Mouse (Mus musculus): ENCODE results near the gene Rps24. TPM values are rescaled to one million over a fixed set of nuclear protein-coding genes. Genes with fewer than 3 reads are reported as not detected.
"Not testable (repeated sequence)": the region's sequence is repeated elsewhere in the genome, so short reads cannot be mapped to it uniquely, and the experiment has no call there.

Gene Rps24
- 669 and 687 TPM in 2 replicates for polyA plus RNA-seq (2015; fragmentation: Nextera tagmentation; extraction: Ambion mirVana)

DNA sequence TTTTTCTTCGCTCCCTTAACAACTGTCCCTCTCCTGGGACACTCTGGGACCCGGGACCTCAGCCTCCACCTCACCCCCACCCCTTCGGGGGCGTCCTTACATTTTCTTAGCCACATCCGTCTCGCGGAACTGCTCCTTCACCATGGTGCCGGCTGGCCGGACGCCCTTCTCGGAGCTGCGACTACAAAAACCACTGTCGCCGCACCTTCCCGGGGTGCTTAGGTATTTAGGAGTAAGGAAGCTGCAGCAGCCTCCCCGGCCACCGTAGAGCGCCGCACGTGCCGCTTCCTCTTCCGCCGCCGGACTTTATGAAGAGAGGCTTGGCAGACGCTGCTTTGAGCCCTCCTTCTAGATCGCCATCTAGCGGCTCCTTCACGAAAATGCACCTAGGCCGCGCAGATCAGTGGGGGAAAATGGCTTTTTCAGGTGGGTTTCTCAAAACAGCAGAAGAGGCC lies at the start of gene Rps24, which contains the start of gene Polr3a:
Rps24 (plus strand) TSS at position 353 of the 455 bp plus-strand sequence.
Polr3a (minus strand) TSS at position 286 of the 455 bp plus-strand sequence.
- peak within 1 kb of the TSS; percentile 79 for H3K4me2 ChIP-seq
- H3K4me3 ChIP-seq: peak within 1 kb of the TSS; percentile 83
- peaks cover 26% of the 10 kb centered on the region for H3K36me3 ChIP-seq
- peak; percentile 33 for ATAC-seq (ENCODE audit: low read depth)
- H3K9me3 ChIP-seq: no peaks in the 10 kb centered on the region
- peak within 1 kb of the TSS; percentile 88 for H3K9ac ChIP-seq
- H3K4me1 ChIP-seq (replicated peaks): peaks cover 20% of the 10 kb centered on the region
- no peaks in the 10 kb centered on the region for H3K27me3 ChIP-seq
- 0 out of 2 replicates have a peak within 1 kb of the TSS, but pooled peaks have one; percentile 50 for H3K27ac ChIP-seq (replicated peaks)
- WGBS: under 1% methylated on average over 30 of the region's 30 CpGs

DNA sequence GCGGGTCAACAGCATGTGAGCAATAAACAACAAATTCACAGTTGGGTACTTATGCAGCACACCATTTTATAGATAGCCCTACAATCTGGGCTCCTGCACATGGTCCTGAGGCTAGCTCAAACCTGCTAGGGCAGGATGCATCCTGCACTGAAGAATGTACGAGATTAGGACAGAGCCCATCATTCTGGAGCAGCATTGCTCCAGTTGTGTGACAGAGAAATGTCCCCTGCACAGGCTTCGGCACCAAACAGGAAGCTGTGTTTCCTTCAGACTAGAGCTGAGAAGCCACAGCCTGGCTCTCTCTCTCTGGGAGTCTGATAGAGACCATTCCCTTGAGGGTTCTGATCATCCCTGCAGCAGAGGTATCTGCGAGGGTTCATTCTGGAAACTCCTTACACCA lies 43.4 kb upstream of the Rps24 start:
- ATAC-seq (ENCODE audit: low read depth); H3K4me3 ChIP-seq; H3K4me2 ChIP-seq; H3K27me3 ChIP-seq; H3K27ac ChIP-seq (replicated peaks); H3K4me1 ChIP-seq (replicated peaks); H3K9me3 ChIP-seq; H3K9ac ChIP-seq: not testable (repeated sequence)
- 91% methylated on average over 4 of the region's 4 CpGs for WGBS
- peaks cover 25% of the 10 kb centered on the region for H3K36me3 ChIP-seq

DNA sequence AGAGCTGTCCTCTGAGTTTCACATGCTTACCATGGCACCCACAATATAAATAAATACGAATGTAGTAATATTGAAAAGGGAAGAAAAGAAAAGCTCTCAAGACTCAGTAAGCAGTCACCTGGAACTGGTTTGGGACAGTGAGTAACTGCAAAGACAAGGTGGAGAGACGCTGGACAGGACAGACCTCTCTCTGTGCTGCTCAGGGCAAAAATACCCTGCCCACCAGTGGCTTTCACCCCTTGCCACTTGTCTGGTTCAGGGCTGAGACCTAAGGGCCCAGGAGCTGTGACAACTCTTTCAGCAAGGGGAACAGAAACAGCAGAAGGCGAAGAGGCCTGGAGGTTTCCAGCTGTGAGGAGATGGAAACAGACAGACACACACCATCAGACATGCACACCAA lies 28.7 kb upstream of the Rps24 start:
- H3K9me3 ChIP-seq: no peaks in the 10 kb centered on the region
- peaks cover 98% of the 10 kb centered on the region for H3K36me3 ChIP-seq
- H3K27me3 ChIP-seq: no peaks in the 10 kb centered on the region
- WGBS: 91% methylated on average over 3 of the region's 3 CpGs
- H3K4me2 ChIP-seq: no peak overlapping the region
- H3K9ac ChIP-seq: no peak overlapping the region
- H3K4me1 ChIP-seq (replicated peaks): no peaks in the 10 kb centered on the region
- no peak overlapping the region for H3K27ac ChIP-seq (replicated peaks)
- no peak overlapping the region for H3K4me3 ChIP-seq
- no peak for ATAC-seq (ENCODE audit: low read depth)

DNA sequence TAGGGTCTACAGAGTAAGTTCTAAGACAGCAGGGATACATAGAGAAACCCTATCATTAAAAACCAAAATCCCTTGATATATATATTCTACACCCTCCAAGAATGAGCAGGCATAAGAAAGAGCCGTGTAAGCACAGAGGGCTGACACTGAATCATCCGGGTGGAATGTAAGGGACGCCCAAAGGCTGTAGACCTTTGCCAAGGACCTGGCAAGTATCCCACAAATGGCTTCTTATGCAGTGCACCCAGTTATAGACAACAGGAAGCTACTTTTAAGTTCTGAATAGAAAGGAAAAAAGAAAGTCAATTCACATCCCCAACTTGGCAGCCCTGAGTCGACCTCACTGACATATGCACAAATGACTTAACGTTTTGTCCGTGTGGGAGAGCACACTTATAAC lies 18.1 kb upstream of the Rps24 start:
- H3K4me2 ChIP-seq: no peak overlapping the region
- no peak overlapping the region for H3K27ac ChIP-seq (replicated peaks)
- no peaks in the 10 kb centered on the region for H3K4me1 ChIP-seq (replicated peaks)
- peaks cover 100% of the 10 kb centered on the region for H3K36me3 ChIP-seq
- no peak overlapping the region for H3K9ac ChIP-seq
- no peak for ATAC-seq (ENCODE audit: low read depth)
- H3K4me3 ChIP-seq: no peak overlapping the region
- no peaks in the 10 kb centered on the region for H3K9me3 ChIP-seq
- WGBS: 95% methylated on average over 6 of the region's 6 CpGs
- no peaks in the 10 kb centered on the region for H3K27me3 ChIP-seq

DNA sequence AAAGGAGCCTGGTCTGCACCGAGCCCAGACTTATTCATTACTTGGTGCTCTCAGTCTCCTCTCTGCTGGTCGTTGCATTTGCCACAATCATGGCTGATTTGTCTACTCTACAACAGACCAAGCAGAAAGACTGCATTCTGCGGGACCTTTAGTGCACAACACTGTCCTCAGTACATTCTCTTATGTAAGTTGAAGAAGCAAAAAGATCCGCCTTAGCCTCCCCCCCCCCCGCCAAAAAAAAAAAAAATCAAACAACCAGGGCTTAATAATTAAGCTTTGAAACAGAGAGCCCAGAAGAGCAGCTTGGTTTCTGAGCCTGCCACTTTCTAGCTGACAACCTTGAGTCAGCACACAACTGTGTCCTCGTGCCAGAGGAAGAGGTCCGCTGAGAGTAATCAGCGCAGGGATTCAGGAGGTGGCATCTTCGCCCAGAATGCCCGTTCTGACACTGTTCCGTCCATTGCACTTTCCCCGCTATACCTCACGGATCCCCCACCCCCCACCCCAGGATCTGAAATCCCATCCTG lies 621 bp upstream of the Rps24 start:
- ATAC-seq (ENCODE audit: low read depth): peak; percentile 25
- no peak overlapping the region for H3K27ac ChIP-seq (replicated peaks)
- peak overlapping the region; percentile 88 for H3K9ac ChIP-seq
- H3K9me3 ChIP-seq: no peaks in the 10 kb centered on the region
- H3K27me3 ChIP-seq: no peaks in the 10 kb centered on the region
- H3K4me2 ChIP-seq: peak overlapping the region; percentile 79
- H3K4me3 ChIP-seq: peak overlapping the region; percentile 83
- peaks cover 15% of the 10 kb centered on the region for H3K4me1 ChIP-seq (replicated peaks)
- H3K36me3 ChIP-seq: peaks cover 31% of the 10 kb centered on the region
- WGBS: 8% methylated on average over 13 of the region's 13 CpGs

DNA sequence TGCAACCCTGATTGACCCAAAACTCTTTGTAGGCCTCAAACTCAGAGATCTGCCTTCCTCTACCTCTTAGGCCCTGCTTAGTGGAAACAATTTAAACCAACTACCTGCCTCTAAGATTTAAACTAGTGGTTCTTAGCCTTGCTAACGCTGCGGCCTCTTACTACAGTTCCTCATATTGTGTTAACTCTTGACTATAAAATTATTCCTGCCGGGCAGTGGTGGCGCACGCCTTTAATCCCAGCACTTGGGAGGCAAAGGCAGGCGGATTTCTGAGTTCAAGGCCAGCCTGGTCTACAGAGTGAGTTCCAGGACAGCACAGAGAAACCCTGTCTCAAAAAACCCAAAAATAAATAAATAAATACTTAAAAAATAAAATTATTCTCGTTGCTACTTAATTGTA lies 2.8 kb downstream of the Rps24 start:
- not testable (repeated sequence) for H3K9me3 ChIP-seq; H3K4me3 ChIP-seq; H3K27me3 ChIP-seq; H3K4me2 ChIP-seq; ATAC-seq (ENCODE audit: low read depth); H3K9ac ChIP-seq; H3K27ac ChIP-seq (replicated peaks)
- Histone ChIP-seq H3K4me1 (replicated peaks) (peaks cover 50% of the 10 kb centered on the region), H3K36me3 (peaks cover 28% of the 10 kb centered on the region)
- WGBS: 91% methylated on average over 7 of the region's 7 CpGs

DNA sequence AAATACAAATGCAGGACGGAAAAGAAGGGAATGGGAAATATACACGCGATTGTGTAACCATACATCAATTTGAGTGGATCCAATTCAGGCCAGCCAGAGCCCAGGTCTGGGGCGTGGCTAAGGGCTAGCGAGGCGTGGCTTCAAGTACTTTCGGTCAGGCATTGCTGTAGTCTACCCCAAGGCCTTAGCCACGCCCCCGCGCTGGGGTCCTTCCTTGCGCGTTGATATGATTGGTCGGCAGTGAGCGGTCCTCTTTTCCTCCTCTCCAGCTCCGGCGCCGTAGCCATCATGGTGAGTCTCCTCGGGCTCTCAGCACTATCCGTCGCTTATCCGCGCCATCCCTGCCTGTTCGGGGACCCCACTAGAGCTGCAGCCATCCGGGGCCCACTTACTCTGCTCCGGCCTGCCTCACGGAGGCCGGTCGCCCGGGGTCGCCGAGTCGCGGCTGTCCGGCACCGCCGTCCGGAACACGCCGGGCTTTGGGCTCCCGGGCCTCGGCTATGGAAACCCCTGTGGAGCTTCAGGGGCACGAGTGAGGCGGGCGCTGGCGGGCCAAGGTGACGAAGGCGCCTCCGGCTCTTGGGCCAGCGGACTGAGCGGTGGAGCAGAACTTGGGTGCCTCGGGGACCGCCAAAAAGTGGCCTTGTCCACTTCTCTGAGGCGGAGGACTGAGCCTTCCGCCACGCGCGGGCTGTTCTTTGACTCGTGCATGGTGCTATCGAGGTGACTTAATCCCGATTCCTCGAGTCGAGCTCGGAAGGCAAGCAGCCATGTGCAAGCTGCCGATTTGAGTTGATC lies 3.7 kb downstream of the Rps24 start:
- H3K4me3 ChIP-seq: peak overlapping the region; percentile 89
- peak overlapping the region; percentile 79 for H3K4me2 ChIP-seq
- H3K4me1 ChIP-seq (replicated peaks): peaks cover 45% of the 10 kb centered on the region
- ATAC-seq (ENCODE audit: low read depth): peak; percentile 94
- peak overlapping the region; percentile 97 for H3K9ac ChIP-seq
- H3K27ac ChIP-seq (replicated peaks): peak overlapping the region; percentile 87
- H3K27me3 ChIP-seq: no peaks in the 10 kb centered on the region
- no peaks in the 10 kb centered on the region for H3K9me3 ChIP-seq
- WGBS: under 1% methylated on average over 64 of the region's 64 CpGs
- H3K36me3 ChIP-seq: peaks cover 37% of the 10 kb centered on the region

DNA sequence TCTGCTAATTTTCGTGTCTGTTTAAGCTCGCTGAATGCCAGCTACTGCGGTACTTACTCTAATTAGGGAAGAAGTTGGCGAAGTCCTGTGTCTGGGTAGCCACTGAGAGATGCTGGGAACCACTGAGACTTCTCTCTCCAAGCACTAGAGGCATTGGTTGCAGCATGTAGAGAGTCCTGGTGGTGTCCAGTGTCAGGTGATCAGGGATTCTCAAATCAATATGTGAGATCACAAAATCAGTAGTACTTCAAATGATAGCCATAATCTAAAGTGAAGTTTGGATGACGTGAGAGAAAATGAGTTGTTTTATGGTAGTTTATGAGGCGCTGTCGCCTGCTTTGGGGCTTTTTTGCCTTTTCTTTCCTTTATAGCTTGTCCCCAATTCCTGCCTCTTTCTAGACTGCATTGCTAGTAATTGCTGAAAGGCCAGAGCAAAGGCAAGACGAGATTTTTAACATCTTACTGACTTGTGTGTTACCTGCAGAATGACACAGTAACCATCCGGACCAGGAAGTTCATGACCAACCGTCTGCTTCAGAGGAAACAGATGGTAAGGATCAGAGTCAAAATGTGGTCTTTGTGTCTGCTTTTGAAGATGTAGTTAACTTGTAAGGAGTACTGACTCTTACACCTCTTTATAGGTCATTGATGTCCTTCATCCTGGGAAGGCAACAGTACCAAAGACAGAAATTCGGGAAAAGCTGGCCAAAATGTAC lies 4.5 kb downstream of the Rps24 start:
- H3K4me2 ChIP-seq: peak overlapping the region; percentile 79
- H3K9me3 ChIP-seq: no peaks in the 10 kb centered on the region
- H3K4me1 ChIP-seq (replicated peaks): peaks cover 37% of the 10 kb centered on the region
- H3K36me3 ChIP-seq: peaks cover 44% of the 10 kb centered on the region
- H3K27ac ChIP-seq (replicated peaks): peak overlapping the region; percentile 87
- peak; percentile 21; the same call in 1 of the 2 replicates for ATAC-seq (ENCODE audit: low read depth)
- WGBS: 5% methylated on average over 11 of the region's 11 CpGs
- H3K27me3 ChIP-seq: no peaks in the 10 kb centered on the region
- peak overlapping the region; percentile 89 for H3K4me3 ChIP-seq
- H3K9ac ChIP-seq: peak overlapping the region; percentile 97

DNA sequence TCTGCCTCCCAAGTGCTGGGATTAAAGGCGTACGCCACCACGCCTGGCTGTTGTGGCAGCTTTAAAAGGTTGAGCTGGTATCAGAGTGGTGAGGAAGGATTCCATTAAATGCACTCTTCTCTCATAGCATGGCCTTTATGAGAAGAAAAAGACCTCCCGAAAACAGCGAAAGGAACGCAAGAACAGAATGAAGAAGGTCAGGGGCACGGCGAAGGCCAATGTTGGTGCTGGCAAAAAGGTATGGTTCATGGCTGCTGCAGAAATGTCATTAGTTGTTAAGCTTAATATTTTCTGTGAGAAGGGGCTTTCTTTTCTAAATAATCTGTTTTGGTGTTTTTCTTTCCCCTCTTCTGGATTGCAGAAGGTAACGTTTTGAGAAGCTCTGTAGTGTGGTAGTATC lies 6.3 kb downstream of the Rps24 start:
- H3K4me2 ChIP-seq: peak overlapping the region; percentile 79; the same call in 1 of the 2 replicates
- H3K9ac ChIP-seq: peak overlapping the region; percentile 49
- H3K4me3 ChIP-seq: no peak overlapping the region
- no peak for ATAC-seq (ENCODE audit: low read depth)
- H3K36me3 ChIP-seq: peaks cover 63% of the 10 kb centered on the region
- 88% methylated on average over 9 of the region's 9 CpGs for WGBS
- peaks cover 37% of the 10 kb centered on the region for H3K4me1 ChIP-seq (replicated peaks)
- no peaks in the 10 kb centered on the region for H3K9me3 ChIP-seq
- H3K27ac ChIP-seq (replicated peaks): no peak overlapping the region
- H3K27me3 ChIP-seq: no peaks in the 10 kb centered on the region

DNA sequence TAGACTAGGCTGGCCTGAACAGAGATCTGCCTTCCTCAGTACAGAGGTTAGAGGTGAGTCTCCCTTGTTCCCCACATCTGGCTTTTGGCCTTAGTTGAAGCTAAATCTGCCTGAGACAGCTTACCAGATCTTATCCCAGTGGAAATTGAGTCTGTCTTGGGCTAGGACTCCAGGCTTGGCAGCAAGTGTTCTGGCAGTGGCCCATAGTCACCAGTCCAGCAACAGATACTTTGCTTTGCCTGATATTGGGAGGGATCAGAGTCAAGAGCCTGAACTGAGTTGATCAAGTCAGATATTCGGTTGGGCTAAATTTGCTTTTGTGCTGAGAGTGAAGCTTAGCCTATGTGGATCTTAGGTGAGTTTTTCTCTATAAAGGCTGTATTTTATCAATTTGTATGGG lies 9.6 kb downstream of the Rps24 start:
- 94% methylated on average over 1 of the region's 1 CpGs for WGBS
- ATAC-seq (ENCODE audit: low read depth): no peak

DNA sequence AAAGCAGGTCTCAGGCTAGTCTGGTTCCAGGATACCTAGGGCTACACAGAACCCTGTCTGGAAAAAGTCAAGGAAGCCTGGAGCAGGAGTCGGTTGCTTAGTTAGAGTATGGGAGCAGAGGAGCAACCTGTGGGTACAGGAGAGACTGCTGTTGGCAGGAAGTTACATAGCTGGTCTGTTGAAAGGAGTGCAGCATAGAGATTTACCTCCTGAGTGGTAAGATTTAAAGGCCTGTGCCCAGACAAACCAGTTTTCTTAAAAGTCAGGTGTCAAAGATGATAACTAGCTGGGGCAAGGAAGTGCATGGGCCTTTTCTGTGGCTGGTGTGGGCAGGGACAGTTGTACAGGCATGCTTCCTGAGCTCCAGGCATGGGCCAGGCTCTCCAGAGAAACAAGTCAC lies 10.5 kb downstream of the Rps24 start:
- 89% methylated on average over 1 of the region's 1 CpGs for WGBS
- Histone ChIP-seq H3K27ac (replicated peaks) (no peak overlapping the region), H3K9me3 (no peaks in the 10 kb centered on the region), H3K4me1 (replicated peaks) (peaks cover 37% of the 10 kb centered on the region), H3K9ac (no peak overlapping the region), H3K4me3 (no peak overlapping the region), H3K4me2 (no peak overlapping the region), H3K36me3 (peaks cover 72% of the 10 kb centered on the region), H3K27me3 (no peaks in the 10 kb centered on the region)
- ATAC-seq (ENCODE audit: low read depth): no peak

More for the DNA sequence above, 9.6 kb downstream of the Rps24 start:
- Histone ChIP-seq H3K27me3 (no peaks in the 10 kb centered on the region), H3K9ac (no peak overlapping the region), H3K4me2 (no peak overlapping the region), H3K27ac (replicated peaks) (no peak overlapping the region), H3K4me1 (replicated peaks) (peaks cover 41% of the 10 kb centered on the region), H3K4me3 (no peak overlapping the region), H3K36me3 (peaks cover 77% of the 10 kb centered on the region), H3K9me3 (no peaks in the 10 kb centered on the region)

All from neural tube, embryonic 13.5 days (tissue).